Mouse (Mus musculus) heart, embryonic 14.5 days (tissue): Measurements from ENCODE around the gene Haus3. TPM values are rescaled to one million over a fixed set of nuclear protein-coding genes. Genes with fewer than 3 reads are reported as not detected.

ENCODE experiments used
- ATAC-seq: fragments of 200-750 bp; cut with Nextera tagmentation; 2 replicates; pipeline ENCODE4 v1.8.0; 2017; ENCODE audit warnings: low read depth, moderate TSS enrichment; ENCODE audit not compliant: insufficient number of reproducible peaks, insufficient read depth, low FRiP score
- H3K27ac ChIP-seq, 2 experiments: fragments of 200-500 bp in 1 of 2; fragments of 300-500 bp in 1 of 2; sonication (generic) in 1 of 2; replicated peaks in 1 of 2; 2 replicates each; pipeline ENCODE4 v1.5.1; 2012 to 2014; ENCODE audit warnings: low read depth in 2 of 2, low read length in 2 of 2, control low read depth in 1 of 2, mild to moderate bottlenecking in 1 of 2, mixed read lengths in 1 of 2; ENCODE audit not compliant: control insufficient read depth in 1 of 2, insufficient read depth in 1 of 2
- H3K27me3 ChIP-seq: fragments of 300-500 bp; sonication (generic); 2 replicates; pipeline ENCODE4 v1.6.1; 2014; ENCODE audit warnings: mild to moderate bottlenecking, low read length, control low read depth; ENCODE audit not compliant: control insufficient read depth, insufficient read depth
- H3K36me3 ChIP-seq: fragments of 300-500 bp; sonication (generic); 2 replicates; pipeline ENCODE4 v1.6.1; 2014; ENCODE audit warnings: mild to moderate bottlenecking, control low read depth, low read length, mixed read lengths; ENCODE audit not compliant: control insufficient read depth, insufficient read depth
- H3K4me1 ChIP-seq, 2 experiments: fragments of 200-500 bp in 1 of 2; fragments of 300-500 bp in 1 of 2; sonication (generic) in 1 of 2; 2 replicates each; pipeline ENCODE4 v1.6.1; 2012 to 2014; ENCODE audit warnings: low read length in 2 of 2, control low read depth in 1 of 2, mixed read lengths in 1 of 2; ENCODE audit not compliant: control insufficient read depth in 2 of 2, insufficient read depth in 2 of 2
- H3K4me2 ChIP-seq: fragments of 300-500 bp; sonication (generic); 2 replicates; pipeline ENCODE4 v1.6.1; 2014; ENCODE audit warnings: mild to moderate bottlenecking, low read length
- H3K4me3 ChIP-seq, 2 experiments: fragments of 200-500 bp in 1 of 2; fragments of 300-500 bp in 1 of 2; sonication (generic) in 1 of 2; 2 replicates each; pipeline ENCODE4 v1.5.1; 2012 to 2014; ENCODE audit warnings: low read length in 2 of 2, mild to moderate bottlenecking in 2 of 2, control low read depth in 1 of 2, low read depth in 1 of 2, moderate library complexity in 1 of 2; ENCODE audit not compliant: control insufficient read depth in 1 of 2, insufficient read depth in 1 of 2
- H3K9ac ChIP-seq: fragments of 300-500 bp; sonication (generic); 2 replicates; pipeline ENCODE4 v1.6.1; 2014; ENCODE audit warnings: mild to moderate bottlenecking, low read length
- H3K9me3 ChIP-seq: fragments of 300-500 bp; sonication (generic); 2 replicates; pipeline ENCODE4 v1.6.1; 2016; ENCODE audit warnings: low read length, control low read depth; ENCODE audit not compliant: control insufficient read depth
- WGBS: fragments of 180-500 bp; shearing (Covaris S2); extraction: QIAGEN DNeasy Blood & Tissue Kit; methylation state at CpG from one replicate; pipeline ENCODE4 v1.1.7; 2014; 5-methylcytosine and 5-hydroxymethylcytosine counted together
- polyA plus RNA-seq: library from polyadenylated mRNA; unstranded; fragments of >200 nt; fragmentation: Nextera tagmentation; extraction: Ambion mirVana; gene quantifications from 2 replicates; pipeline ENCODE4 v1.2.1, GENCODE M21; 2014

The Haus3 gene
- polyA plus RNA-seq, 1 experiment from 2014 or later: 18.4 TPM

GRCm38 (mm10) chr5:34186961-34187391 lies 17.6 kb upstream of the Haus3 start:
- peak overlapping the region; percentile 78 for H3K4me2 ChIP-seq
- no peaks in the 10 kb centered on the region for H3K27me3 ChIP-seq
- peak overlapping the region; percentile 90 for H3K9ac ChIP-seq
- H3K4me1 ChIP-seq: peaks cover 44 to 61% of the 10 kb centered on the region in 2 experiments
- H3K9me3 ChIP-seq: no peaks in the 10 kb centered on the region
- 1% methylated on average over 34 of the region's 46 CpGs for WGBS
- peaks cover 5% of the 10 kb centered on the region for H3K36me3 ChIP-seq
- ATAC-seq: peak; percentile 11; the same call in 1 of the 2 replicates
- H3K27ac ChIP-seq: peak overlapping the region; percentile 73 to 92
- peak overlapping the region; percentile 86 to 94 for H3K4me3 ChIP-seq

GRCm38 (mm10) chr5:34186391-34186790 lies 17.1 kb upstream of the Haus3 start:
- peaks cover 44 to 61% of the 10 kb centered on the region in 2 experiments for H3K4me1 ChIP-seq
- 49% methylated on average over 2 of the region's 2 CpGs for WGBS
- no peak for ATAC-seq

GRCm38 (mm10) chr5:34185791-34186190 lies 16.5 kb upstream of the Haus3 start:
- peaks cover 42 to 61% of the 10 kb centered on the region in 2 experiments for H3K4me1 ChIP-seq

More at GRCm38 (mm10) chr5:34186391-34186790, 17.1 kb upstream of the Haus3 start:
- Histone ChIP-seq H3K4me2 (peak overlapping the region; percentile 78), H3K9me3 (no peaks in the 10 kb centered on the region), H3K27ac (peak overlapping the region in 1 of 2 experiments; percentile 92; a peak in 1 of 4 replicates), H3K27me3 (no peaks in the 10 kb centered on the region), H3K36me3 (peaks cover 10% of the 10 kb centered on the region), H3K9ac (peak overlapping the region; percentile 90), H3K4me3 (peak overlapping the region; percentile 86 to 94)

GRCm38 (mm10) chr5:34185051-34185580 lies 15.8 kb upstream of the Haus3 start:
- Histone ChIP-seq H3K4me1 (peaks cover 42 to 57% of the 10 kb centered on the region in 2 experiments), H3K9ac (no peak overlapping the region), H3K27me3 (no peaks in the 10 kb centered on the region), H3K4me3 (no peak overlapping the region), H3K27ac (no peak overlapping the region), H3K36me3 (peaks cover 19% of the 10 kb centered on the region), H3K9me3 (no peaks in the 10 kb centered on the region), H3K4me2 (peak overlapping the region; percentile 78; the same call in 1 of the 2 replicates)
- ATAC-seq: no peak
- WGBS: 80% methylated on average over 1 of the region's 1 CpGs

More at GRCm38 (mm10) chr5:34185791-34186190, 16.5 kb upstream of the Haus3 start:
- Histone ChIP-seq H3K27me3 (no peaks in the 10 kb centered on the region), H3K4me3 (peak overlapping the region in 1 of 2 experiments; percentile 94; a peak in 3 of 4 replicates), H3K9me3 (no peaks in the 10 kb centered on the region), H3K4me2 (peak overlapping the region; percentile 78), H3K36me3 (peaks cover 16% of the 10 kb centered on the region), H3K27ac (no peak overlapping the region), H3K9ac (peak overlapping the region; percentile 90)
- no peak for ATAC-seq

- H3K4me3 ChIP-seq: no peak overlapping the region
- peak overlapping the region in 1 of 2 experiments; percentile 73; a peak in 2 of 4 replicates for H3K27ac ChIP-seq
- H3K27me3 ChIP-seq: no peaks in the 10 kb centered on the region
- 95% methylated on average over 3 of the region's 3 CpGs for WGBS
- H3K4me1 ChIP-seq: peaks cover 35 to 49% of the 10 kb centered on the region in 2 experiments
- no peak overlapping the region for H3K9ac ChIP-seq
- H3K36me3 ChIP-seq: peaks cover 29% of the 10 kb centered on the region
- ATAC-seq: no peak
- H3K9me3 ChIP-seq: no peaks in the 10 kb centered on the region
- H3K4me2 ChIP-seq: no peak overlapping the region; the same call in 1 of the 2 replicates
Measured at GRCm38 (mm10) chr5:34183976-34184375, 14.6 kb upstream of the Haus3 start.

GRCm38 (mm10) chr5:34183156-34183880 lies 14.0 kb upstream of the Haus3 start:
- H3K4me2 ChIP-seq: peak overlapping the region; percentile 38
- no peaks in the 10 kb centered on the region for H3K9me3 ChIP-seq
- H3K27ac ChIP-seq: peak overlapping the region; percentile 61 to 73
- no peak for ATAC-seq
- no peak overlapping the region for H3K9ac ChIP-seq
- 29% methylated on average over 5 of the region's 5 CpGs for WGBS
- H3K36me3 ChIP-seq: peaks cover 36% of the 10 kb centered on the region
- no peaks in the 10 kb centered on the region for H3K27me3 ChIP-seq
- peaks cover 32 to 43% of the 10 kb centered on the region in 2 experiments for H3K4me1 ChIP-seq
- no peak overlapping the region for H3K4me3 ChIP-seq

GRCm38 (mm10) chr5:34182486-34182885 lies 13.2 kb upstream of the Haus3 start:
- Histone ChIP-seq H3K27me3 (no peaks in the 10 kb centered on the region), H3K4me3 (no peak overlapping the region), H3K9ac (no peak overlapping the region), H3K4me1 (peaks cover 31 to 43% of the 10 kb centered on the region in 2 experiments), H3K9me3 (no peaks in the 10 kb centered on the region), H3K36me3 (peaks cover 44% of the 10 kb centered on the region), H3K4me2 (no peak overlapping the region; the same call in 1 of the 2 replicates), H3K27ac (no peak overlapping the region; a peak in 1 of 4 replicates)
- ATAC-seq: no peak
- 59% methylated on average over 3 of the region's 3 CpGs for WGBS
